Mouse (Mus musculus) cerebral cortex, adult 2 months (tissue): ENCODE results near the gene Fgfbp3.

Experiments
- WGBS: fragments of 180-500 bp; shearing (Covaris S2); methylation state at CpG from one replicate; pipeline ENCODE4 v1.1.7; 2018; 5-methylcytosine and 5-hydroxymethylcytosine counted together

Fgfbp3 gene

DNA sequence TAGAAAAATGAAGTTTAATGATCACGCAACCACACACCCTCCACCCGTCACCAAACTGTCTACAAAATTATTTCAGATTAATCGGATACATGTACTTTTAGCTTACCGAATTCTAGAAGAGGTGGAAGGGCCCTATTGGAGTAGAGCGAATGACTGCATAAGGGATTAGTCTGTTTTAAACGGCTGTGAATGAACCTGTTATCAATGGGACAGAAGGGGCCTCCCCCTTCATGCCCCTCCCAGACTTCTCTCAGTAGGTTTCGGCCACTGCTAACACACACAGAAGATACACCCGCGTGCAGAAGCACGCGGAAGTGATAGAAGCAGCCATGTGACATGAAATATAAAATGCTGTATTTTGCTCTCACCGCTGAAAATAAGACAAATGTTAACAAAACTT is at the start of gene Fgfbp3:
Fgfbp3 (minus strand) TSS at position 150 of the 400 bp plus-strand sequence.
- WGBS, result 6% methylated on average over 12 of the region's 12 CpGs

DNA sequence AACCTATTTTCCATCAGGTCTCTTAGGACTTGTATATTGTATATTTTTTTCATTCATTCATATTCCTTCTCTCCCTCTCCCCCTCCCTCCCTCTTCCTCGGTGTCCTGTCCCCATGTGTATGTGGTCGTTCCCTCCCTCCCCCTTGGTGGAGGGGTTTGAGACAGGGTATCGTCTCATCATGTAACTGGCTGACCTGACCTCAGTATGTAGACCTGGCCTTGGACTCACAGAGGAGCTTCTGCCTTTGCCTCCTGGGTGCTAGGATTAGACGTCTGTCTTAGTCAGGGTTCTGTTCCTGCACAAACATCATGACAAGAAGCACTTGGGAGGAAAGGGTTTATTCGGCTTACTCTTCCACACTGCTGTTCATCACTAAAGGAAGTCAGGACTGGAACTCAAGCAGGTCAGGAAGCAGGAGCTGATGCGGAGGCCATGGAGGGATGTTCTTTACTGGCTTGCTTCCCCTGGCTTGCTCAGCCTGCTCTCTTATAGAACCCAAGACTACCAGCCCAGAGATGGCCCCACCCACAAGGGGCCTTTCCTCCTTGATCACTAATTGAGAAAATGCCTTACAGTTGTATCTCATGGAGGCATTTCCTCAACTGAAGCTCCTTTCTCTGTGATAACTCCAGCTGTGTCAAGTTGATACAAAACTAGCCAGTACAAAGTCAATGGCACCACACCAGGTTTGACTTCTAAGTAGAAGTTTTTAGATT is 43.3 kb upstream of the Fgfbp3 start:
- WGBS, result 90% methylated on average over 6 of the region's 6 CpGs

- 92% methylated on average over 1 of the region's 1 CpGs for WGBS
Observed at GRCm38 (mm10) chr19:36961320-36961719, 41.9 kb upstream of the Fgfbp3 start.

DNA sequence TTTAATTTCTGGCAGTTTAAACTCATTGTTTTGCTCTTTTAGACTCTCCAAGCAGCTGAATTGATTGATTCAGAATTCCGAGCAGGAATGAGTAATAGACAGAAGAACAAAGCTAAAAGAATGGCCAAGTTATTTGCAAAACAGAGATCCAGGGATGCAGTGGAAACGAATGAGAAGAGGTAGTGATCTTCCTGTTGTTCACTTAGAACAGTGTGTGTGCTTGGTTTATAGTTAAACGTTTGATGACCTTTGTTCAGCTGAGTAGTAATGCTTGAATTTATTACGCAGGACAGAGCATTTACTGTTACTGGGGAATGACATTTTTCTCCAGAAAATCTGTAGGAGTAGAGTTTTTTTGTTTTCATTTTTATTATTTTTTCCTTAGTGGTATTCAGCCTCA is 38.9 kb upstream of the Fgfbp3 start:
- 74% methylated on average over 4 of the region's 4 CpGs for WGBS

- WGBS, result 74% methylated on average over 4 of the region's 4 CpGs
Observed at GRCm38 (mm10) chr19:36953637-36954206, 34.3 kb upstream of the Fgfbp3 start.

DNA sequence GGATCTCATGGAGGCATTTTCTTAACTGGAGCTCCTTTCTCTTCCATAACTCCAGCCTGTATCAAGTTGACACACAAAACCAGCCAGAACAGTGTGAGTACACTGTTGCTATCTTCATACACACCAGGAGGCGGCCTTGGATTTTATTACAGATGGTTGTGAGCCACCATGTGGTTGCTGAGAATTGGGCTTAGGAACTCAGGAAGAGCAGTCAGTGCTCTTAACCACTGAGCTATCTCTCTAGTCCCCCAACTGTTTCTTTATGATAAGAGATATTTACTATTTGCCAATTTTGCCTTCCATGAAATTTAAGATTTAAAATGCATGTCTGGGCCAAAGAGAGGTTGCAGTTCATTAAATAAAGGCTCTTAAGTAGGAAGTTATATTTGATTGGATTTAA is 20.6 kb upstream of the Fgfbp3 start:
- WGBS, result 55% methylated on average over 1 of the region's 1 CpGs

DNA sequence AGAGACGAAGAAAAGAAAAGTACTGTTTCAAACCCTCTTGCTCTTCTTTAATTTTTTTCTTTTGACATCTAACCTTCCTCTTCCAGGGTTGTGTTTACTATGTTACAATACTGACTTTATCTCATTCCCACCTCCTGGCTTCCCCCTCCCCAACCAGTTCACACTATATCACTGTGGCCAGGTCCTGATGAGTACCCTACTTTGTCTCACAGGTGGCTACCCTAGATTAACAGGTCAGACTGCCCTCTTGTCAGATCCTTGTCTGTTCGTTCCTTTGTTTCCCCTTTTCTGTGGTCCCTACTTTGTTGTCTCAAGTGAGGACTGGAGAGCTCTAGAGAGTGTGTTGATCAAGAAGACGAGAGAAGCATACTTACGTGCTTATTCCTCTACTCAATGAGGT is 16.9 kb upstream of the Fgfbp3 start:
- WGBS, result 93% methylated on average over 4 of the region's 4 CpGs

DNA sequence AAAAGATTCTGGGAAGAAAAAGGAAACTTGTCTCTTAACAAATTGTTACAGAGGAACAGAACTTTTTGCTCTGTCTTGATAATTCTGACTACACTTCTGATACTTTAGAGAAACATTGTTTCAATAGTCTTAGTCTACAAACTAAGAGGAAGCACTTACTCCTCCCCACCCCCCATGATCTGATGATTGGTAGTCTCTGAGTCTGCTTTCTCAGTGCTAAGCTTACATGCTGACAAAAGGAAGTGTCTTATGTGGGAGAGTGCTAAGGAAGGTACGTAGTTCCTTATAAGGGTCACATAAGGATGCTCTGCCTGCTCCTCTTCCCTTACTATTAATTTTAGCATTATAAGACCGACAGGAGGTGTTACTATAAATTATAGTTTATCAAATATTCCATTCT is 13.2 kb upstream of the Fgfbp3 start:
- 50% methylated on average over 2 of the region's 2 CpGs for WGBS

- WGBS, result 46% methylated on average over 6 of the region's 6 CpGs
Observed at GRCm38 (mm10) chr19:36927800-36928361, 8.5 kb upstream of the Fgfbp3 start.

- under 1% methylated on average over 26 of the region's 26 CpGs for WGBS
Observed at GRCm38 (mm10) chr19:36926553-36927236, 7.3 kb upstream of the Fgfbp3 start.

GRCm38 (mm10) chr19:36925671-36926552 is 6.5 kb upstream of the Fgfbp3 start, which contains the start of gene Btaf1:
Gene Btaf1 (plus strand): TSS chr19:36926079.
- under 1% methylated on average over 91 of the region's 98 CpGs for WGBS

DNA sequence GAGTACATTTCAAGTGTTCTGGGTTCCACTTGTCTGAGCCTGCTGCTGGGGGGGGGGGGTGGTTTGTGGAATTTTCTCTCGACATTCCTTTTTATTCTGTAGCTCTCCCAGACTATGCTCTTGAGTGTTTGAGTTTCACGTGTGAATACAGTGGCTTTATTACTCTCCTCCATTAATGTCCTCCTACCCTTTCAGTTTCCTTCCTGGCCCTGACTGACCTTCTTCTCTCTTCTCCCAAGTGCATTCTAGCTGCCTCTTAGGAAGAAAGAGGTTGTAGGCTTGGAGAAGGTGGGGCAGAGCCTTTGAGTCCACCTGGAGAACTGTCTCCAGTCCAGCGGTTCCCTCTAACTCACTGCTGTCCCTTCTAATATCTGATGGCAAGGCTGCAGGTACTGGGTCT is 3.5 kb upstream of the Fgfbp3 start:
- WGBS, result 67% methylated on average over 3 of the region's 3 CpGs

- 22% methylated on average over 2 of the region's 2 CpGs for WGBS
Observed at GRCm38 (mm10) chr19:36922015-36922414, 2.6 kb upstream of the Fgfbp3 start.

- WGBS, result under 1% methylated on average over 84 of the region's 85 CpGs
Observed at GRCm38 (mm10) chr19:36918441-36919301, 744 bp downstream of the Fgfbp3 start.

- WGBS, result 84% methylated on average over 1 of the region's 1 CpGs
Observed at GRCm38 (mm10) chr19:36916876-36917389, 2.5 kb downstream of the Fgfbp3 start.

DNA sequence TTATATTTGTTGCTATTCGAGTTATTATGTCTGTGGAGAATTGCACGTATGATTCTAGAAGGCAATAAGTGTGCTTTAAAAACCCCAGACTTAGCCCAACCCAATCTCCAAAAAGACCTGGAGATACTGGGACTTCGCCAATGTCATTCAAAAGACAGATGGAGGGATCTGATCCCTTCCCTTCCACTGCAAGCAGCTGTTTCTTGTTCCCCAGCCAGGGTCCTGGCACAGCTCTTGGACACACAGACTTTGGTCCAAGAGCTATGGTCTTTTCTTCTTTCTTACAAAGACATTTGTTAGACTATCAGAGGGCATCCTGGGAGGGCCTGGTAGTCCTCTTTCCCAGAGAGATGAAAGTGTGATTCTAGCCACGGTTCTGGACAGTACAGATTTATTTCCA is 3.2 kb downstream of the Fgfbp3 start:
- WGBS, result 64% methylated on average over 4 of the region's 4 CpGs

- WGBS, result 82% methylated on average over 7 of the region's 7 CpGs
Observed at GRCm38 (mm10) chr19:36913064-36913463, 6.4 kb downstream of the Fgfbp3 start.

GRCm38 (mm10) chr19:36910424-36911045 is 8.9 kb downstream of the Fgfbp3 start:
- 24% methylated on average over 12 of the region's 12 CpGs for WGBS

DNA sequence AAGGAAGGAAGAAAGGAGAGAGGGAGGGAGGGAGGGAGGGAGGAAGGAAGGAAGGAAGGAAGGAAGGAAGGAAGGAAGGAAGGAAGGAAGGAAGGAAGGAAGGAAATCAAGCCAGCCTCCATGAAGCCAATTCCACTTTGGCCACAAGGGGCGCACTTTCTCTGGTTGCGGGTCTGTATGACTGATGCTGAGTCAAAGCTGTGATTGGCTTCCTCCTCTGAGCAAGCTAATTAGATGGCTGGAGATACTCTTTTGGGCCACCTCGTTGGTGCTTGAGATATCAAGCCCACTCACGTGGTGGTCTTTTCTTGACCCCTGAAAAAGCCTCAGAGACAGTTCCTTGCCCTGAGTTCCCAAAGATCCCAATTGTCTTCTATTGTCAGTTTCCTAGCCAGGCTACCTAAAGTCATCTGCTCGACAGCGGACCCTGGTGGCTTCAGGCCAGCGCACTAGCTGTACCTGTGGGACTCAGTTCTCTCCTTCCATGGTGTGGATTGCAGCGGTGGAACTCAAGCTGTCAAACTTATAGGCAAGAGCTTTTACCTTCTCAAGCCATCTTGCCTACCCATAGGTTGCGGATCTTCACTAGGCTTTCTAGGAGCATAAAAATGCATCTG is 9.6 kb downstream of the Fgfbp3 start:
- whole genome bisulfite sequencing, result 27% methylated on average over 9 of the region's 9 CpGs
